Mouse (Mus musculus) heart, adult 11 months (tissue): ENCODE data around the gene Pkn1.

ENCODE experiments used
- DNase-seq: peaks from one replicate; pipeline ENCODE4 v3.0.0; 2022

Pkn1 gene

DNA sequence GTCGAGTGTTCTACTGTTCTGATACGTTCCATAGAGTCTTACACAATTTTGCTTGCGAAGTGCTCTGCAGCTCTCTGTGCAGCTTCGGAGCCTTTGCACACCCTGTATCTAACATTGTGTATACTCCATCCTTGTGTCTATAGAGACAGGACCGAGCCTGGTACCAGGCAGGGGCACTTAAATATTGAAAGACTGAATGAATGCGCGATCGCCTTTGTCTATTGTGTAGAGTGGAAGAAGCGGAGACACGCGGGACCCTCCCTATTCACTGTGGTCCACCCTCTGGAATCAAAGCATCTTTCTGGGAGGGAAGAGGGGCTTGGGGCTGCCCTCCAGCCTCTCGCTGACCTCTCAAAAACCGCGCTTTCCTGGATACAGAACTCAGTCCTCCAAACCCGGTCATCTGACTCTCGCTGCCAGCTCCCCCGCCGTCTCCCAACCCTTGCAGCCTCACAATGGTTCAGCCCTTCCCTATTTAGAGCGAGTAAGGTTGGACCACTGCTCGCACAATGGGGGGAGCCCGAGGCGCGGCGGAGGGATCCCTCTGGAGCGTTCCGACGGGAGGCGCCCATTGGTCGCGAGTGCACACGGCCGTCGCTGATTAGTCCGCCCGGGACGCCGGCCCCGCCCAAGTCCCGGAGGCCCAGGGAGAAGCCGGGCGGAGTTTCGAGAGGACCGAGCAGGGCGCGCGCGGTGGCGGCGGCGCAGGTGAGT is 46.8 kb downstream of the Pkn1 start, which contains the start of gene Gipc1:
Gene Gipc1, plus strand, starts transcription at position 648 of the 714 bp plus-strand sequence.
- DNase-seq, result peak; percentile 100

DNA sequence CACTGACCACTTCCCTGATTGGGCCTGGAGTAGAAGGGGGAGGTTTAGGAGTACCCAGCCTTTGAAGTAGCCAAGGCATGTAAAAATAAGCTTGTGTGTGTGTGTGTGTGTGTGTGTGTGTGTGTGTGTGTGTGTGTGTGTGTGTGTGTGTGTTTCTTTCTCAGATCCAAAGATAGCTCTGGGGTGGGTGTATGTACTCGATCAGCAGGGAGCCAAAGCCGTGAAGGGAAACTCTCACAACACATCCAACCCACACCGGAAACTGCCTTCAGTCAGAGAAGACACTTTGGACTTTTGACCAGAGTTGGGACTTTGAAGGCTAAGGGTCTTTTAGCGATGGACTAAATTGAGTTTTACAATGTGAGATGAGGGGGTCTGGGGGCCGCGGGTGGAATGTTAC is 49.3 kb downstream of the Pkn1 start:
- peak; percentile 75 for DNase-seq

DNA sequence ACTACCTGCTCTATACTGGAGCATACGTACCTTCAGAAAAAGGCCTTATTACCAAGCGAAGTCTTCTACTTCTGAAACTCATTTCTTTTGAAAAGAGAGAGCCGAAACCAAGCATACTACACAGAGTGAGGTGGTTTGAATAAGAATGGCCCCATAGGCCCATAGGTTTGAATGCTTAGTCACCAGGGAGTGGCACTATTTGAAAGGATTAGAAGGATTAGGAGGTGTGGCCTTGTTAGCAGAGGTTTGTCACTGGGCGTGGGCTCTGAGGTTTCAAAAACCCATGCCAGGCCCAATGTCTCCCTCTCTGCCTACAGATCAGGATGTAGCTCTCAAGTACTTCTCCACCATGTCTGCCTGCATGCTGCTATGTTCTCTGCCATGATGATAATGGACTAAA is 50.9 kb downstream of the Pkn1 start:
- peak; percentile 5 for DNase-seq

DNA sequence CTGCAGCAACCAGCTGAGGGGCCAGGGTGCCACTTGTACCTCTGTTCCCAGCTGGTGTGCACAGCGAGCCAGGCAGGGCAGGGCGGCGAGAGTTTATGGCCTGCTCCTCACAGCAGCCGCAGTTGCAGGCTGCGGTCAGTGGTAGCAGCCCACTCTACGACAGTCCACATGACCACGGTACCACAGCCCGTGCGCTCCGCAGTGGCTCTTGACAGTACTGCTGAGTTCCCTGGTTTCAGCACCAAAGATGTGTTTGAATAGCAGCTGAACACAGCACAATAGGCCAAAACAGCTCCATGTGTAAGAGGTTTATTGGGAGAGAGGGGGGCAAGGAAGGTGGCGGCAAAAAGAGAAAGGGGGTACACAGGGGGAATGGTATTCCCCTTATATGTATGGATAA is 51.5 kb downstream of the Pkn1 start:
- DNase-seq, result peak; percentile 74

DNA sequence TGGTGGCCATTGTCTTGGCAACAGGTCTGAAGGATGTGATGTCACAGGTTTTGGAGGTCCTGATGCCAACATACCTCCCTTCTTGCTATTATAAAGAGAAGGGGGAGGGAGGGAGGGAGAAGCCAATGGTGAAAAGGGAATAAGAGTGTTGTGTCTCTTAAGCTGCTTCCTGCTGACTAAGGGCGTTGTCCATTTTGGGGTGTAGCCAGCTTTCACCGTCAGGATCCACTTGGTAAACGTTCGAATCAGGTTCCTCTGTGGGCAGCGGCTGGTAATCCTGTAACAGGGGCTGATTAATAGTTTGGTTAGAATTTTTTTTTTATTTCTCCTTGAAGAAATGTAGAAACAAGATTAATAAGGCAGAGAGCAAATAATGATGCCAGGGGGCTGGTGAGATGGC is 59.3 kb downstream of the Pkn1 start:
- no peak for DNase-seq

DNA sequence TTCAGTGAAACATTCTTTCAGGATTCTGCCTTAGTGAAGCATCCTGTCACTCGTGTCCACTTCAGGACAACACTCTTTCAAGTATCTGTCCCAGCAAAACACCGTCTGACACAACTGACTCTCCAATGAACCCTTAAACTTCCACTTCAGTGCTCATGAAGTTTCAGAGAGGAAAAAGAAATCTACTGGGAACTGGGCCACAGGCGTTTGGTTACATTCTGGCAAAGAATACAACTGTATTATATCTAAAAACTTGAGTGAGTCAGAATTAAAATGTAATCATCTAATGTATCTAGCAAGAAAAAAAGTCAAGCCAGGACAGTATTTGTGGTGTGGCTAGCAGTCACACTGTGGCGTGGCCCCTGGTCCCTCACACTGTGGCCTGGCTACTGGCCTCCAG is 60.1 kb downstream of the Pkn1 start:
- no peak for DNase-seq

DNA sequence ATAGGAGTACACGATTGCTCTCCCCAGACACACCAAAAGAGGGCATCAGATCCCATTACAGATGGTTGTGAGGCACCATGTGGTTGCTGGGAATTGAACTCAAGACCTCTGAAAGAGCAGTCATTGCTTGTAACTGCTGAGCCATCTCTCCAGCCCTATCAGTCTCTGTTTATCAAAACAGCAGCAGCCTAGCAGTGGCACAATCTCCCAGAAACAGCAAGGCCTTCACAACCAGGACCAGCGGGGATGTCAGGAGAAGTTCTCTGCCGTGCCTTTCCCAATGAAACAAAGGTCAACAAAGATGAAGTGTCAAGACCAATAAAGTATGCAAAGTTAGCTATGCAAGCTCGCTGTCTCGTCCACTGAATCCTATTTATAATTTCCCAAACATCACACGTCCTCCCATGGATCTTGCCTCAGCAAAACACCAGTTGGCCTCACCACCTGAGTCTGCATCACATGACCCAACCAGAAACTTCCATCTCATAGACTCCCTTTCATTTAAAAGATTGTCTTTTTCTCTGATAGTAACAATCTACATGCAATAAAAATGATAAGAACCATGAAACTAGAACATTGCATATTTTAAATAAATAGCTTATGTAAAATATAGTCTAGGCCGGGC is 66.8 kb downstream of the Pkn1 start:
- DNase-seq, result no peak

DNA sequence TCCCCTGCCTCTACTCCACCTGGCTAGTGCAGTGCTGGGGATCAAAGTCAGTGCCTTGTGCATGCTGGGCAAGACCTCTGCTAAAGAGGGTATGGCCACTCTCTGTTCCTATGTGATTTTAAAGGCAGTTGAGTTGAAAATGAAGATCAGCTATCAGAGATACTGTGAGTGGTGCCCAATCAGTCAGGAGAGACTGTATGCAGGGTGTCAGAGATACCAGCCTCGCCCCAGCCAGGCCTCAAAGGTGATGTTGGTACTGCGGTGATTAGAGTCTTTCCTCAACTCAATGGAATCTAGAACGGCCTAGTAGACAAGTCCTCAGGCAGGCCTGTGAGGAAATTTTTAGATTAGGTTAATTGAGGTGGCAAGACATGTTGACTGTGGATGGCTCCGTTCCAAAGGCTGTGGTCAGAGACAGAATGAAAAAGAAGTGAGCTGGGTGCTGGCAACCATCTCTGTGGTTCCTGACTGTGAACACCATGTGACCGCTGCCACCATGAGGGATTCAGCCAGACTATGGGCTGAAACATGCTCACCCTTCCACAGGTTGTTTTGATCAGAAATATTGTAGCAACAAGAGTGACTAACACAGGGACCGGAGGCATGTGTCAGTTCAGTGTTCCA is 73.2 kb downstream of the Pkn1 start:
- peak; percentile 80 for DNase-seq

DNA sequence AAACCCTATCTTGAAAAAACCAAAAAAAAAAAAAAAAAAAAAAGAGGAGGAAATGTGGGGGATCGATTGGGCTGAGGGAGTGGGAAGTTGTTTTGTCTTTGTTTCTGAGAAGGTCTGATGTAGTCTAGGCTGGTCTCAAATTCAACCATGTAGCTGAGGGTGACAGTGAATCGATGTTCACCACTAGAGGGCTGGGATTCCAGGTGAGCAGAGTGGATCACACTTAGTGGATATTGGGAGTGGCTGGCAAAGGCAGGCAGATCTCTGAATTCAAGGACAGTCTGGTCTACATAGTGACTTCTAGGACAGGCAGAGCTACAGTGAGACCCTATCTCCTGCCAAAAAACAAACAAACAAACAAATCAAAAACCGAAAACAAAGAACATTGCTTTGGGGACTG is 74.2 kb downstream of the Pkn1 start:
- DNase-seq, result peak; percentile 80

DNA sequence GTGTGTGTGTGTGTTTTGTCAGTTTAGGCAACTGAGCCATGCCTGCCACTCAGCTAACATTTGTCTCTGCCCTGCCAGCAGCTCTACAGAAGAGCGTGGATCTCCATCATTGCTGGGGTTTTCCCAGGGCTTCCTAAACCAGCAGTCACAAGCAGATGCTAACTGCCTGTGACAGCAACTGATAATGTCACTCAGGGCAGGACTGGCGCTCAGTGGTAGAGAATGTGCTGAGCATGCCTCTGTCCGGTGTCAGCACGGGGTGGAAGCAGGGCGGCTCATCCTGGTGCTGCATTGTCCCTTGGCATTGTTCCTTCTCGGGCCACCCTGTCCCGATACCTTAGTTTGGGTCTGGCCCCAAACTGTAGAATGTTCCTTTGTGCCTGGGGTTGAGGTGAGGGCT is 75.4 kb downstream of the Pkn1 start:
- peak; percentile 80 for DNase-seq

DNA sequence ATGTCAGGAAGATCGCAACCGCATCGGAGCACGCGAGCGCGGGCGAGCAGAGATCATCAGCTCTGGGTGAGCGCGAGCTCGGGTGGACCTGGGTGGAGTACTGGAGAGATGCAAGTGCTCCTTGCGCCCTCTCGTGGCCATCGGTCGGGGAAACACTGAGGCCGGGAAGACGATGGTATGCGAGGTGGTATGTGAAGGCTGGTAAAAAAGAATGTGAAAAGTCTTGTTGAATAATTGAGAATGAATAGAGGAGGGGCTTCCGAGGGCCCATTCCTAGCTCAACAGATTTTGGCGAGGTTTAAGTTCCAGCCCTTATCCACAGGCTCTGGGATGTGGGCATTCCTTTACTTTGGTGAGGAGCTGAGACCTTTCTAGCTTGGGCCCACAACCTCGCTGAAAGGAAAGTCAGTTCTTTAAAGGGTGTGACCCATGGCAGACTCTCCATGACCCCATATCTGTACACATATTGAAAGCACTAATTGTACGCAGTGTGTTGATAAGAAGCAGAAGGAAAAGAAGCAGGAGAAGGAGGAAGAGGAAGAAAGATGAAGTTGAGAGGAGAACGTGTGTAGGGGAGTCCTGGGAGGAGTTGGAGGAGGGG is 76.5 kb downstream of the Pkn1 start:
- DNase-seq, result peak; percentile 97

DNA sequence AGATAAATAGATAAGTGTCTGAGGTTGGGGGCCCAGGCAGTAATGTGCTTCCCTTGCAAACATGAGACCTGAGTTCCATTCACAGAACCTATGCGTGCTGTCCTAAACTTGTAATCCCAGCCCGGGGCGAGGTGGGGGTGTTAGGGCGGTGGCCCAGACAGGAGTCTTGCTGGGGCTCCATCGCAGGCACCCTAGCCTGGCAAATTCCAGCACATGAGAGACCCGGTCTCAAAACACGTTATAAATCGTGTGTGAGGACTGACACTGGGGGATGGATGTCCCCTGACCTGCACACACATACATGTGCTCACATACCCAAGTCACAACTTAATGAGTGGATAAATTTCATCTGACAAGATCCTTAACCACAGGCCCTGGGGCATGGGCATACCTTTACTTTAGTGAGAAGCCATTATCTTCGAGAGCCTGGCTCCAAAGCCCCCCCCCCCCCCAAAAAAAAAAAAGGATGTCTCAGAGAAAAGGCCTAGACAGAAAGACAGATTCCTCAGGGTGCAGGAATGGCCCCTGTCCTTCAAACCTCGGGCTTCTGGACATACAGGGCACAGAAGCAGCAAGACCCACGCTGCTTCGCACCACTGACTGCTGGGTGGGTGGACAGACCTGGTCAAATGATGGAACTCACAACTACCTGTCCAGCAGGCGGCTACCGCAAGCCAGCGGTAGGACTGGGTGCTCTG is 77.1 kb downstream of the Pkn1 start:
- DNase-seq, result peak; percentile 74

DNA sequence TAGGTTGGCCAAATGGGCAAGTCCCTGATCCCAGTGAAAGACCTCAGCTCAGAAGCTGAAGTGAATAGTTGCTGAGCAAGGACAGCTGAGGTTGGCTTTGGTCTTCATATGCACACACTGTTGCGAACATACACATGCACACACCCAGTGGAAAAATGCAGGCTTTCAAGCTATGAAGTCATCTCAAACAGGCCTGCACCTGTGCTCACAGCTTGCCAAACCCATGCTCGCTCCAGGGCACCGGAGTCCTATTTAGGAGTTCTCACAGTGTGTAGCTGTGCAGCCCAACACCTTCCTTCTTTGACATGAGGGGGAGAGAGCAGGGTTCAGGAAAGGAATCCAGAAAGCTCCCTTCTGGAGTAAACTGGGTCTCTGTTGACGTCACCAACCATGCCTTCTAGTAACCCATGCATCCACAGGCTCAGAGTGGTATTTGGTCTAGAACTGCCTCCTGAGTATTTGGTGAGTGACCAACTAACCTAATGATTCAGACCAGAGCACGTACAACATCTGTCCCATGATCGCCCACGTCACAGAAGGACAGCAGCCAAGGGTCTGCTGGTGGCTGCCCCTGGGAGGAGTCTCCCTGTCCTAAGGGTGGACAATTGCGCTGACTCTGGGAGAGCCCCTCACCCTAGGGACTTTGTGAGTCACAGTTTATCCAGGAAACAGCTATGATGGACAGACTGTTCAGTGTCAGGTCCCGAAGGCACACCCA is 79.3 kb downstream of the Pkn1 start:
- DNase-seq, result peak; percentile 78

DNA sequence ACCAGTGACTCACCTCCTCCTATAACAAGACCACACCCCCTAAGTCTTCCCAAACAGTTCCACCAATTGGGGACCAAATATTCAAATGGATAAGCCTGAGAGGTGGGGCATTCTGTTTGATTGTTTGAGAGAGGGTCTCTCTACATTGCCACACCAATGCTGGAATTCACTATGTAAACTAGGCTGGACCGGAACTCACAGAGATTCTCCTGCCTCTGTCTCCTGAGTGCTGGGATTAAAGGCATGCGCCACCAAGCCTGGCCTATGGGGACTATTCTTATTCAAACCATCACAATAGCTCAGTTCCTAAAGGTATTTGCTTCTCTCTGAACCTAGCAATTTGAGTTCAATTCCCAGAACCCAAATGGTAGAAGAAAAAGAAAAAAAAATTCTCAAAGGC is 80.4 kb downstream of the Pkn1 start:
- DNase-seq, result peak; percentile 23

DNA sequence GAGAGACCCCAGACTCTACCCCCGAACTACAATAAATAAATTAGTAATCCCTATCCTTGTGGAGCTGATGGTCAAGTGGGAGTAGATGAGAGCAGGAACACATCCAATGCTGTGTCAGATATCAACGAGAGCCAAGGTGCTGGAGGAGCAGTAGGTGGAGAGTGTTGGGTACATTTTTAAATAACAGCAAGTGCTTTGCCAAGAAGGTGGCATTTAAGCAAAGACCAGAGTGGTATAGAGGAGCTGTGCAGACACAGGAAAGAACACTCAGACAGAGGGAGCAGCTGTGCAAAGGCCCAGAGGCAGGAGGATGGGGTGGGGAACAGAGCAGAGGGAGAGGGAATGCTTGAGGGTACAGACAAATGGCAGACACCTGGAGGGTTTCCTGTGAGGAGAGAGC is 81.9 kb downstream of the Pkn1 start:
- DNase-seq, result no peak

DNA sequence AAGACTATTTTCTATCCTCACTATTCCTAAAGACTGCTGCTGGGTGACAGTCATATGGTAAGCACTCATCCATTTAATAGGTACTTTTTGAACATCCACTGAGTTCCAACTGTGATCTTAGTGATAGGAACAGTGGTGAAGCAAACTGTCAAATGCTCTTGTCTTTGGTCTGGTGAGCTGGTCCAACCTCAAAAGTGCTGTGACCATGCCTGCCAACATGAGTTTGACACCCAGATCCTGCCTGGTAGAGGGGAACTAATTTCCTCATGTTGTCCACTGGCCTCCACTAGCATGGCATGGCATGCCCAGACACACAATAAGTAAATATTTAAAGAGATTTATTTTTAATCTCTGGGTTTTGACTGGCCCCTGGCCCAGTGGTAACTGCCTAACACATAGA is 82.4 kb downstream of the Pkn1 start:
- peak; percentile 78 for DNase-seq
